Mouse (Mus musculus) bone marrow, adult 2 months (tissue): ENCODE measurements around the gene Etv6.

Source experiments
- CTCF ChIP-seq: fragments of 200-500 bp; IDR thresholded peaks from 2 replicates; pipeline ENCODE4 v1.5.1; 2011; ENCODE audit warnings: low read length, control low read depth; ENCODE audit not compliant: control insufficient read depth, insufficient read depth
- POLR2A ChIP-seq: fragments of 200-500 bp; IDR thresholded peaks from 2 replicates; pipeline ENCODE4 v1.6.1; 2011; ENCODE audit warnings: low read depth, mild to moderate bottlenecking, control low read depth, low read length, borderline replicate concordance; ENCODE audit not compliant: control insufficient read depth

DNA sequence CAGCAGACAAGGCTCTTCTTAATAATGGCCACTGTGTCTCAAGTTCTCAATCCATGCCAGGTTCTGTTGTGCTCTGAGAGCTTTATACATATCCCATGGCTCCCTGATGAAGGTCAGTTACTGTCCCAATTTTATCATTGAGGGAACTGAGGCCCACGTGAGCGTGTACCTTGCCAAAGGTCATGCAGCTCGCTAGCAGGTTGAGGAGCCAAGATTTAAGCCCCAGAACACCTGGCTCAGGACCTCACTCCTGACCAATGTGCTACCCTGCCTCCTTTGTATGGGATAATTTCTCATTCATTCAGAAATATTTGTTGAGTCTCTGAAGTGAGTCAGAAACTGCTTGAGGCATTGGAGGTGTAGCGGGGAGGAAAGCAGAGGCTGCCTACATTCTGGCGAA is 170.8 kb downstream of the Etv6 start:
- TF ChIP-seq CTCF (no peak), POLR2A (no peak)
